Mouse (Mus musculus): Measurements from ENCODE around the gene Dand5.

Gene Dand5

GRCm38 (mm10) chr8:84799999-84800831 is 22.4 kb downstream of the Dand5 start, which contains the start of gene Nfix:
Nfix (minus strand) TSS chr8:84800344.
- peak; percentile 88 for DNase-seq (ENCODE audit: inconsistent ontology term)

- DNase-seq (ENCODE audit: inconsistent ontology term): peak; percentile 65
These were observed 23.3 kb downstream of the Dand5 start for GRCm38 (mm10) chr8:84799136-84799931.

- DNase-seq (ENCODE audit: inconsistent ontology term): peak; percentile 55
These were observed 24.0 kb downstream of the Dand5 start for GRCm38 (mm10) chr8:84798446-84799135.

- DNase-seq (ENCODE audit: inconsistent ontology term): no peak
These were observed 24.7 kb downstream of the Dand5 start for GRCm38 (mm10) chr8:84797971-84798370.

- peak; percentile 32 for DNase-seq (ENCODE audit: inconsistent ontology term)
These were observed 25.3 kb downstream of the Dand5 start for GRCm38 (mm10) chr8:84797256-84797797.

- DNase-seq (ENCODE audit: inconsistent ontology term): peak; percentile 86
These were observed 28.1 kb downstream of the Dand5 start for GRCm38 (mm10) chr8:84794486-84794885.

- peak; percentile 91 for DNase-seq (ENCODE audit: inconsistent ontology term)
These were observed 28.7 kb downstream of the Dand5 start for GRCm38 (mm10) chr8:84793791-84794485.

- no peak for DNase-seq (ENCODE audit: inconsistent ontology term)
These were observed 29.5 kb downstream of the Dand5 start for GRCm38 (mm10) chr8:84793134-84793533.

- DNase-seq (ENCODE audit: inconsistent ontology term): peak; percentile 29
These were observed 30.1 kb downstream of the Dand5 start for GRCm38 (mm10) chr8:84792429-84792947.

GRCm38 (mm10) chr8:84790537-84790936 is 32.1 kb downstream of the Dand5 start:
- no peak for DNase-seq (ENCODE audit: inconsistent ontology term)

GRCm38 (mm10) chr8:84789855-84790486 is 32.7 kb downstream of the Dand5 start:
- DNase-seq (ENCODE audit: inconsistent ontology term): peak; percentile 61

GRCm38 (mm10) chr8:84789345-84789744 is 33.3 kb downstream of the Dand5 start:
- peak; percentile 41 for DNase-seq (ENCODE audit: inconsistent ontology term)

GRCm38 (mm10) chr8:84788896-84789295 is 33.7 kb downstream of the Dand5 start:
- peak; percentile 72 for DNase-seq (ENCODE audit: inconsistent ontology term)

- no peak for DNase-seq (ENCODE audit: inconsistent ontology term)
These were observed 34.9 kb downstream of the Dand5 start for GRCm38 (mm10) chr8:84787523-84788302.

GRCm38 (mm10) chr8:84786801-84787467 is 35.7 kb downstream of the Dand5 start:
- no peak for DNase-seq (ENCODE audit: inconsistent ontology term)

- peak; percentile 96 for DNase-seq (ENCODE audit: inconsistent ontology term)
These were observed 36.6 kb downstream of the Dand5 start for GRCm38 (mm10) chr8:84785756-84786677.

GRCm38 (mm10) chr8:84785506-84785755 is 37.2 kb downstream of the Dand5 start:
- no peak for DNase-seq (ENCODE audit: inconsistent ontology term)
